8 mouse cellular contexts compared by ENCODE assay signal in the genomic region with DNA sequence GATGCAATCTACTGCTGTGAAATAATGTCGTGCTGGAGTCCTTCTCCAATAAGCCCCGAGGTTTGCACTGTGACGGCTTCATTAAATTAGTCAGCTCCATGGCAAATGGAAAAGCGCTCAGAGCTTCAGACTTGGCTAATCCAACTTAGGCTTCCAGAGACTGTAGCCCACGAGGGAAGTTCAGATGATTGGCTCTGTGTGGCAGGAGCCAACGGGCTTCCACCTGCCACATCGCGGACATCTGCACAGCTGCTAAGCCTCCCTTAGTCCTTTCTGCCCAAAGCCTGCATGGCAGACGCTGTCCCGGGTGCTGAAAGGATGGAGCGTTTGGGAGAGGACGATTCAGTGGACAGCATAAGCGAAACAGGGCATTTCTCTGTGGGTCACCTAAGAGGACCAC.
DNase-seq lines count a peak whose midpoint lies in the region; ATAC-seq and TF ChIP-seq lines count a peak whose summit lies in the region.

No protein-coding gene starts in this region.

- H3K9ac ChIP-seq in kidney, postnatal 0 days (ENCODE audit: low read depth, low read length): no peak overlapping the region
- H3K9ac ChIP-seq in kidney, embryonic 15.5 days: no peak overlapping the region
- H3K9ac ChIP-seq in forebrain, embryonic 13.5 days: no peak overlapping the region
- no peak overlapping the region for H3K9ac ChIP-seq in liver, embryonic 11.5 days (ENCODE audit: low read depth, low read length)
- no peak overlapping the region for H3K9ac ChIP-seq in stomach, postnatal 0 days (ENCODE audit: low read length)

- no peak overlapping the region for H3K4me3 ChIP-seq in kidney, postnatal 0 days (replicated peaks; ENCODE audit: low read depth, low read length)
- H3K4me3 ChIP-seq in kidney, embryonic 15.5 days (replicated peaks): no peak overlapping the region
- no peak overlapping the region for H3K4me3 ChIP-seq in forebrain, embryonic 13.5 days
- H3K4me3 ChIP-seq in liver, embryonic 11.5 days (ENCODE audit: low read depth, low read length): no peak overlapping the region
- no peak overlapping the region for H3K4me3 ChIP-seq in stomach, postnatal 0 days (ENCODE audit: low read depth, low read length)

- TF ChIP-seq CTCF in kidney, postnatal 0 days (IDR thresholded peaks at IDR 0.05; ENCODE audit: low read depth): no peak
- TF ChIP-seq CTCF in stomach, postnatal 0 days (IDR thresholded peaks at IDR 0.05; ENCODE audit: low read depth): no peak

- H3K9me3 ChIP-seq in kidney, postnatal 0 days (replicated peaks; ENCODE audit: low read length): no peaks in the 10 kb centered on the region
- H3K9me3 ChIP-seq in kidney, embryonic 15.5 days (replicated peaks): no peaks in the 10 kb centered on the region
- H3K9me3 ChIP-seq in forebrain, embryonic 13.5 days (replicated peaks): no peaks in the 10 kb centered on the region
- no peaks in the 10 kb centered on the region for H3K9me3 ChIP-seq in liver, embryonic 11.5 days (ENCODE audit: control insufficient read depth, low read length)
- H3K9me3 ChIP-seq in stomach, postnatal 0 days (ENCODE audit: control insufficient read depth, low read length): no peaks in the 10 kb centered on the region

- ATAC-seq in kidney, postnatal 0 days (replicated peaks; ENCODE audit: low FRiP score, low read depth): no peak
- ATAC-seq in kidney, embryonic 15.5 days (replicated peaks; ENCODE audit: low FRiP score): no peak
- ATAC-seq in forebrain, embryonic 13.5 days: no peak
- no peak for ATAC-seq in liver, embryonic 11.5 days (replicated peaks; ENCODE audit: low FRiP score)
- ATAC-seq in stomach, postnatal 0 days (ENCODE audit: low FRiP score, low TSS enrichment): 0 out of 2 replicates have a peak, but pooled peaks have one; percentile 38

- no peaks in the 10 kb centered on the region for H3K4me1 ChIP-seq in kidney, postnatal 0 days (replicated peaks; ENCODE audit: insufficient read depth, low read length)
- H3K4me1 ChIP-seq in kidney, embryonic 15.5 days: no peaks in the 10 kb centered on the region
- peaks cover 12% of the 10 kb centered on the region for H3K4me1 ChIP-seq in forebrain, embryonic 13.5 days
- H3K4me1 ChIP-seq in liver, embryonic 11.5 days (replicated peaks; ENCODE audit: control insufficient read depth, insufficient read depth, low read length): no peaks in the 10 kb centered on the region
- H3K4me1 ChIP-seq in stomach, postnatal 0 days (replicated peaks; ENCODE audit: control insufficient read depth, insufficient read depth): no peaks in the 10 kb centered on the region

- DNase-seq in kidney, postnatal 0 days (ENCODE audit: low spot score): peak; percentile 83
- DNase-seq in ZHBTc4 (ENCODE audit: low read depth, low spot score): peak; percentile 30
- peak; percentile 41 for DNase-seq in liver, embryonic 11.5 days (ENCODE audit: low spot score)
- peak; percentile 56 for DNase-seq in stomach, postnatal 0 days (ENCODE audit: low spot score)
- DNase-seq in spleen, adult 12 weeks (ENCODE audit: low spot score): no peak
- DNase-seq in frontal cortex, postnatal 25 days (ENCODE audit: low spot score in 2 of 2): no peak

- no peaks in the 10 kb centered on the region for H3K27me3 ChIP-seq in kidney, postnatal 0 days (ENCODE audit: insufficient read depth, low read length)
- H3K27me3 ChIP-seq in kidney, embryonic 15.5 days: no peaks in the 10 kb centered on the region
- H3K27me3 ChIP-seq in forebrain, embryonic 13.5 days: no peaks in the 10 kb centered on the region
- H3K27me3 ChIP-seq in liver, embryonic 11.5 days (replicated peaks; ENCODE audit: control insufficient read depth, insufficient read depth, low read length): no peaks in the 10 kb centered on the region
- no peaks in the 10 kb centered on the region for H3K27me3 ChIP-seq in stomach, postnatal 0 days (ENCODE audit: control insufficient read depth, insufficient read depth, low read length)

- no peaks in the 10 kb centered on the region for H3K36me3 ChIP-seq in kidney, postnatal 0 days (ENCODE audit: insufficient read depth, low read length)
- no peaks in the 10 kb centered on the region for H3K36me3 ChIP-seq in kidney, embryonic 15.5 days
- no peaks in the 10 kb centered on the region for H3K36me3 ChIP-seq in forebrain, embryonic 13.5 days (ENCODE audit: poor library complexity, severe bottlenecking)
- H3K36me3 ChIP-seq in liver, embryonic 11.5 days (ENCODE audit: control insufficient read depth, insufficient read depth, low read length): no peaks in the 10 kb centered on the region
- H3K36me3 ChIP-seq in stomach, postnatal 0 days (ENCODE audit: control insufficient read depth, insufficient read depth, low read length): no peaks in the 10 kb centered on the region

- no peak for TF ChIP-seq EP300 in stomach, postnatal 0 days (optimal IDR thresholded peaks at IDR 0.05)

- H3K4me2 ChIP-seq in kidney, postnatal 0 days (ENCODE audit: low read length): no peak overlapping the region
- no peak overlapping the region for H3K4me2 ChIP-seq in kidney, embryonic 15.5 days
- 0 out of 2 replicates have a peak overlapping the region, but pooled peaks have one; percentile 6 for H3K4me2 ChIP-seq in forebrain, embryonic 13.5 days
- no peak overlapping the region for H3K4me2 ChIP-seq in liver, embryonic 11.5 days
- H3K4me2 ChIP-seq in stomach, postnatal 0 days (replicated peaks; ENCODE audit: low read depth): no peak overlapping the region

- 24% methylated on average over 13 of the region's 13 CpGs for WGBS in kidney, postnatal 0 days
- 23% methylated on average over 13 of the region's 13 CpGs for WGBS in kidney, embryonic 15.5 days
- 19% methylated on average over 13 of the region's 13 CpGs for WGBS in forebrain, embryonic 13.5 days
- 31% methylated on average over 13 of the region's 13 CpGs for WGBS in liver, embryonic 11.5 days
- 25% methylated on average over 13 of the region's 13 CpGs for WGBS in stomach, postnatal 0 days

- no peak overlapping the region for H3K27ac ChIP-seq in kidney, postnatal 0 days
- H3K27ac ChIP-seq in kidney, embryonic 15.5 days: no peak overlapping the region
- no peak overlapping the region for H3K27ac ChIP-seq in forebrain, embryonic 13.5 days
- no peak overlapping the region for H3K27ac ChIP-seq in liver, embryonic 11.5 days (ENCODE audit: low read depth, low read length)
- no peak overlapping the region for H3K27ac ChIP-seq in stomach, postnatal 0 days (replicated peaks)

Comparison
In these comparisons a context has a peak if more than half of its experiments do, and no peak if none do; other contexts are left out.
1. DNase-seq: peak in kidney, postnatal 0 days (single experiment), ZHBTc4 (single experiment), liver, embryonic 11.5 days (single experiment) and stomach, postnatal 0 days (single experiment); none in spleen, adult 12 weeks (single experiment) and frontal cortex, postnatal 25 days (0 of 2).